Mouse (Mus musculus) urinary bladder, postnatal 4 days (tissue): ENCODE data around the gene Sidt2.

Experiments used
- DNase-seq, 2 experiments: peaks; one replicate each; pipeline ENCODE4 v3.0.0; 2021 to 2022; ENCODE audit warnings: low spot score in 2 of 2

The Sidt2 gene

DNA sequence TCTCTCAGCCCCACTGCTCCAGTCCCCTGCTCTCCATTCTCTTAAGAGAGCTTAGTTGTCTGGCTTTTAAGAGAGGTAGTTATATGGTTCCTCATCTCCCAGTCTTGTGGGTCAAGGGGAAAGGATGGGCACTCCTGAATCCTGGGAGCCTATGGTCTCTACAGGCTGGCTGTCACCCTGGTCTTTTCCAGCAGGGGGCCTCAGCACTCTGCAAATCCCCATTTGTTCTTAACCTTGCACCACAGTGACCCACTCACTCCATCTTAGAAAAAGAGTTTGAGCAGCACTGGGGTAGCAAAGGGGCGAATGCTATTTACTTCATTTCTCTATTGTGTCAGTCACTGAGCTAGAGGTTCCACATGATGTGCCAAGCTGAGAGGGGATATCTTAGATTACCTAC is 43.4 kb downstream of the Sidt2 start:
- DNase-seq = no peak

- no peak for DNase-seq
Measured at GRCm38 (mm10) chr9:45910995-45911394, 44.1 kb downstream of the Sidt2 start.

DNA sequence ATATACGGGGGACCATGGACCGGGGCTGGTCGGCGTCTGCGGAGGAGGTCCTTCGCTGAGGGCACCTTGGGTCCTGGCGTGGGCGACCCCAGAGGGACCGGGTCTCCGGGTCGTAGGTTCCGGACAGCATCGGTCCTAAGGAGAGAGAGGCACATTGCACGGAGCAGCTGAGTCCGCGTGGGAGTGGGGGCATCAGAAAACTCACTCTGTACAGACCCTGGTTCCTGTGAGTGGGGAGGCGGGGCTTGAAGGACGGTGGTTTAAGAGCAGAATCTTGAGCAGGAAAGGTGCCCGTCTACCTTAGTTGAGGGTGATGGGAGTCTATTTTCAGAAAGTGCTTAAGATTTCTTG is 48.0 kb downstream of the Sidt2 start:
- no peak for DNase-seq

GRCm38 (mm10) chr9:45906355-45907077 is 48.5 kb downstream of the Sidt2 start, which contains the start of the genes Pcsk7 and Rnf214:
Gene Pcsk7, plus strand, starts transcription at chr9:45906497.
Gene Rnf214, minus strand, starts transcription at chr9:45906911.
- DNase-seq = peak; percentile 87 to 93

DNA sequence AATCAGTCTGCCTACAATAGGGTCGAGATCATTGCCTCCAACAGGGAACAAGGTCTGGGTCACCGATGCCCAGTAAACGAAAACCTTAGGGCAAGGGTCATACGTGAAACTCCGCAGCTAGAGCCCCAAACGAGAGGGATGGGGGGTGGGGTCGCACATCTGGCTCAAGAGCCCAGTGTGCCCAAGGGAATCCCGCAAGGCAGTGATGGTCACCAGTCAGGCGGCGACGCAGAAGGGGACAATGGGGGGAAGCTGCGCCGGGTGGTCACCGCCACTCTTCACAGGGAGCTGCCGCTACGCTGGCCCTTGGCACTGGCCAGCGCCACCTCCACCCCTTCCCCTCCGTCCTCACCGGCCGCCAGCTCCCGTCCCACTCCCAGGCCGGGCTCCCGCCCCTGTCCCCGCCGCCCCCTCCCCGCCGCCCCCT is 49.2 kb downstream of the Sidt2 start:
- no peak for DNase-seq

GRCm38 (mm10) chr9:45905196-45905595 is 49.9 kb downstream of the Sidt2 start:
- DNase-seq = no peak

DNA sequence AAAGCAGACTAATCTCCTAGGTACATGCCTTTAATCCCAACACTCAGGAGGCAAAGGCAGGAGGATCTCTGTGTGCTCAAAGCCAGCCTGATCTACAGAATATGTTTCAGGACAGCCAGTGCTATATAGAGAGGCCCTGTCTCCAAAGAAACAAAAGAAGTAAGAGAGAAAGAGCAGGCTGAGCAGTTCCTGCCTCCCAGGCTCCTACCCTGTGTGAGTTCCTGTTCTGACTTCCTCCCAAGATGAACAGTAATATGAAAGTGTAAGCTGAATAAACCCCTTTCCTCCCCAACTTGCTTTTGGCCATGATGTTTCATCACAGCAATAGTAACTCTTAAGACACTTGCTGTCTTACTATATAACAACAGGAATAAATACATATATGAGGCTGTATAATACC is 61.4 kb downstream of the Sidt2 start:
- no peak for DNase-seq
